Mouse (Mus musculus) hindbrain, embryonic 16.5 days (tissue): Measurements from ENCODE around the gene Cnr2. TPM values are rescaled to one million over a fixed set of nuclear protein-coding genes. Genes with fewer than 3 reads are reported as not detected.

Experiments used
- ATAC-seq: fragments of 200-750 bp; cut with Nextera tagmentation; 2 replicates; pipeline ENCODE4 v1.8.0; 2017; ENCODE audit warnings: moderate TSS enrichment, moderate library complexity
- H3K27ac ChIP-seq: fragments of 300-500 bp; sonication (generic); 2 replicates; pipeline ENCODE4 v1.5.1; 2014; ENCODE audit warnings: low read depth, mild to moderate bottlenecking, control low read depth, low read length, moderate library complexity
- H3K27me3 ChIP-seq: fragments of 300-500 bp; sonication (generic); replicated peaks from 2 replicates; pipeline ENCODE4 v1.6.1; 2014; ENCODE audit warnings: low read length; ENCODE audit not compliant: control insufficient read depth, insufficient read depth
- H3K36me3 ChIP-seq: fragments of 300-500 bp; sonication (generic); 2 replicates; pipeline ENCODE4 v1.6.1; 2014; ENCODE audit warnings: mild to moderate bottlenecking, low read length, moderate library complexity, mixed read lengths; ENCODE audit not compliant: control insufficient read depth, insufficient read depth
- H3K4me1 ChIP-seq: fragments of 300-500 bp; sonication (generic); 2 replicates; pipeline ENCODE4 v1.6.1; 2014; ENCODE audit warnings: low read depth, low read length; ENCODE audit not compliant: control insufficient read depth, insufficient read depth
- H3K4me2 ChIP-seq: fragments of 300-500 bp; sonication (generic); 2 replicates; pipeline ENCODE4 v1.6.1; 2014; ENCODE audit warnings: mild to moderate bottlenecking, low read length, control low read depth, moderate library complexity
- H3K4me3 ChIP-seq: fragments of 300-500 bp; sonication (generic); 2 replicates; pipeline ENCODE4 v1.5.1; 2014; ENCODE audit warnings: mild to moderate bottlenecking, low read length, control low read depth, moderate library complexity
- H3K9ac ChIP-seq: fragments of 300-500 bp; sonication (generic); 2 replicates; pipeline ENCODE4 v1.6.1; 2014; ENCODE audit warnings: low read depth, mild to moderate bottlenecking, control low read depth, low read length, moderate library complexity
- H3K9me3 ChIP-seq: fragments of 300-500 bp; sonication (generic); 2 replicates; pipeline ENCODE4 v1.6.1; 2014; ENCODE audit warnings: mild to moderate bottlenecking, low read length, moderate library complexity; ENCODE audit not compliant: control insufficient read depth
- WGBS: fragments of 180-500 bp; shearing (Covaris S2); extraction: QIAGEN DNeasy Blood & Tissue Kit; methylation state at CpG from one replicate; pipeline ENCODE4 v1.1.7; 2014; 5-methylcytosine and 5-hydroxymethylcytosine counted together
- polyA plus RNA-seq: library from polyadenylated mRNA; unstranded; fragments of >200 nt; fragmentation: Nextera tagmentation; extraction: Ambion mirVana; gene quantifications from 2 replicates; pipeline ENCODE4 v1.2.1, GENCODE M21; 2015

The Cnr2 gene
- polyA plus RNA-seq, 1 experiment from 2014 or later, result 0.09 TPM

GRCm38 (mm10) chr4:135892884-135893283, 2.3 kb upstream of the Cnr2 start:
- Histone ChIP-seq H3K36me3 (no peaks in the 10 kb centered on the region), H3K4me2 (no peak overlapping the region), H3K27ac (no peak overlapping the region), H3K9me3 (no peaks in the 10 kb centered on the region), H3K9ac (no peak overlapping the region), H3K4me3 (no peak overlapping the region), H3K4me1 (no peaks in the 10 kb centered on the region), H3K27me3 (no peaks in the 10 kb centered on the region)
- no peak for ATAC-seq
- 79% methylated on average over 4 of the region's 4 CpGs for WGBS

- Histone ChIP-seq H3K4me1 (no peaks in the 10 kb centered on the region), H3K4me3 (no peak overlapping the region), H3K9me3 (no peaks in the 10 kb centered on the region), H3K9ac (no peak overlapping the region), H3K27ac (no peak overlapping the region), H3K4me2 (no peak overlapping the region), H3K36me3 (no peaks in the 10 kb centered on the region), H3K27me3 (no peaks in the 10 kb centered on the region)
- no peak for ATAC-seq
- 75% methylated on average over 6 of the region's 6 CpGs for WGBS
These were observed 963 bp downstream of the Cnr2 start for GRCm38 (mm10) chr4:135896157-135896556.

GRCm38 (mm10) chr4:135898380-135899049, 3.3 kb downstream of the Cnr2 start:
- no peak for ATAC-seq
- Histone ChIP-seq H3K4me1 (no peaks in the 10 kb centered on the region), H3K36me3 (no peaks in the 10 kb centered on the region), H3K4me3 (no peak overlapping the region), H3K27me3 (no peaks in the 10 kb centered on the region), H3K4me2 (no peak overlapping the region), H3K9me3 (no peaks in the 10 kb centered on the region), H3K27ac (no peak overlapping the region), H3K9ac (no peak overlapping the region)
- WGBS, result 81% methylated on average over 8 of the region's 9 CpGs

- Histone ChIP-seq H3K9ac (no peak overlapping the region), H3K27me3 (no peaks in the 10 kb centered on the region), H3K4me2 (no peak overlapping the region), H3K27ac (no peak overlapping the region), H3K36me3 (no peaks in the 10 kb centered on the region), H3K4me1 (no peaks in the 10 kb centered on the region), H3K9me3 (no peaks in the 10 kb centered on the region), H3K4me3 (no peak overlapping the region)
- no peak for ATAC-seq
- WGBS, result 88% methylated on average over 7 of the region's 7 CpGs
These were observed 3.9 kb downstream of the Cnr2 start for GRCm38 (mm10) chr4:135899050-135899448.

DNA sequence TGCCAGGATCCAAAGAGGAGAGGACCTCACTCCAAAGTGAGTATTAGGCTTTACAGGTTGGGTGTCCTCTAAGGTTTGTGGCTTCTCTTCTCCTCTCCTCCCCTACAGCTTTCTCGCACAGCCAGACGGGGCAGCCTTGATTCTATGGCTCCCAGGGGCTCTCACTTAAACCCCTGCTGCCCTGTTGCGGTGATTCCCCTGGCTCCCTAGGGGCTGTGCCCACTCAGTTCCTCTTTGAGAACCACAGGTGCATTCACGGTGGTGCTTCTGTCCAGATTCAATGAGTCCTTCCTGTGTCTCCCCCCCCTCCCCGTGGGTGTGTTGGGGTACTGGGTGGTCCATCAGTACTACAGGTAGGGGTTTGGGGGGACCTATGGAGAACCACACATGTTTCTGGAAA, 4.8 kb downstream of the Cnr2 start:
- Histone ChIP-seq H3K9ac (no peak overlapping the region), H3K4me2 (no peak overlapping the region), H3K27me3 (no peaks in the 10 kb centered on the region), H3K4me1 (no peaks in the 10 kb centered on the region), H3K27ac (no peak overlapping the region), H3K36me3 (no peaks in the 10 kb centered on the region), H3K9me3 (no peaks in the 10 kb centered on the region), H3K4me3 (no peak overlapping the region)
- no peak for ATAC-seq
- 81% methylated on average over 5 of the region's 5 CpGs for WGBS

DNA sequence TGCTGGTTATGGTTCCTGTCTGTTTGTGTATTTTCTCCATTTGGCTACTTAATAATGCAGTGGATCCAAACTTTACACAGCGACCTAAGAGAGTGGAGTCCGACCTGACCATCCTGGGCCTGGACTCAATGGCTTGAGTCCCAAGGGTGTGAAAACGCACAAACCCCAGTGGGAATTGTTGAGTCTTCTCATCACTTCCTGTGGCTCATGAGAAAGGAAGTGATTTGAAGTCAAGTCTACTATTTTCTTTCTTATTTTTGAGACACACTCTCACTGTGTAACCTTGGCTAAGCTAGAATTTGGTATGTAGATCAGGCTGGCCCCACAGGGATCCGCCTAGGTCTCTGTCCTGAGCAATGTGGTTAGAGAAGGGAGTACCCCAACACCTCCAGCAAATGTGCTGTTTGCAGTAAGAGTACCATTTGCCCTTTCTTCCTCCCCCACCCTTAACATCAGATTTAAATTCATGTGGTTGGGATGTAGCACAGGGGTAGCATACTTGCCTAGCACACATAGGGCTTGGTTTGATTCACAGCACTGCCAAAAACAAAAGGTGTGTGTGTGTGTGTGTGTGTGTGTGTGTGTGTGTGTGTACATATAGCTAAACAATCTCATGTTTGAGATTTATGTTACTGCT, 7.5 kb downstream of the Cnr2 start:
- H3K4me2 ChIP-seq, result no peak overlapping the region
- H3K36me3 ChIP-seq, result no peaks in the 10 kb centered on the region
- no peak for ATAC-seq
- no peak overlapping the region for H3K27ac ChIP-seq
- H3K9me3 ChIP-seq, result no peaks in the 10 kb centered on the region
- no peak overlapping the region for H3K4me3 ChIP-seq
- WGBS, result 91% methylated on average over 4 of the region's 4 CpGs
- no peak overlapping the region for H3K9ac ChIP-seq
- no peaks in the 10 kb centered on the region for H3K27me3 ChIP-seq
- no peaks in the 10 kb centered on the region for H3K4me1 ChIP-seq

DNA sequence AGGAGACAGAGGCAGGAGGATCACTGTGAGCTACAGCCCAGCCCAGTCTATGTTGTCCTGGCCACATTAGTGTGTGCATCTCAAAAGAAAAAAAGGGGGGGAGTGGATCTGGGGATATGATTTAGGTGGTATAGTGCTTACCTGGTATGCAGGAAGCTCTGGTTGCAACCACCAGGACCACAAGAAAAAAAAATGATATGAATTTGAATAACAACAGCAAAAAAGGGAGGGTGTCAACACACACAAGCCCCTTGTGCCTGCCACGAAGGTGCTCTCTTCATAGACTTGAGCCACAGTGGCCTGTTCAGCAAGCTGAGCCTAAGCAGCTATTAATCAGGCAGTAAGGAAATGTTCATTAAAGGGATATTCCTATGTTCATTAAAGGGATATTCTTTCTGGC, 9.6 kb downstream of the Cnr2 start:
- H3K4me3 ChIP-seq, result no peak overlapping the region
- no peaks in the 10 kb centered on the region for H3K27me3 ChIP-seq
- H3K27ac ChIP-seq, result no peak overlapping the region
- no peak overlapping the region for H3K9ac ChIP-seq
- no peaks in the 10 kb centered on the region for H3K36me3 ChIP-seq
- no peaks in the 10 kb centered on the region for H3K9me3 ChIP-seq
- ATAC-seq, result no peak
- H3K4me2 ChIP-seq, result no peak overlapping the region
- 47% methylated on average over 1 of the region's 1 CpGs for WGBS
- H3K4me1 ChIP-seq, result no peaks in the 10 kb centered on the region

GRCm38 (mm10) chr4:135906633-135907032, 11.4 kb downstream of the Cnr2 start:
- no peaks in the 10 kb centered on the region for H3K36me3 ChIP-seq
- no peak overlapping the region for H3K4me2 ChIP-seq
- H3K4me3 ChIP-seq, result no peak overlapping the region
- no peak overlapping the region for H3K27ac ChIP-seq
- H3K4me1 ChIP-seq, result no peaks in the 10 kb centered on the region
- H3K27me3 ChIP-seq, result no peaks in the 10 kb centered on the region
- H3K9me3 ChIP-seq, result no peaks in the 10 kb centered on the region
- no peak overlapping the region for H3K9ac ChIP-seq
- WGBS, result 89% methylated on average over 3 of the region's 3 CpGs
- no peak for ATAC-seq

- Histone ChIP-seq H3K4me3 (no peak overlapping the region), H3K9ac (no peak overlapping the region), H3K27ac (no peak overlapping the region), H3K36me3 (no peaks in the 10 kb centered on the region), H3K4me2 (no peak overlapping the region), H3K4me1 (no peaks in the 10 kb centered on the region), H3K9me3 (no peaks in the 10 kb centered on the region), H3K27me3 (no peaks in the 10 kb centered on the region)
- ATAC-seq, result no peak
- WGBS, result 78% methylated on average over 13 of the region's 13 CpGs
These were observed 14.3 kb downstream of the Cnr2 start for GRCm38 (mm10) chr4:135909326-135910066.
